Mouse (Mus musculus) left cerebral cortex, adult 11 months (tissue): ENCODE results near the gene 4930519G04Rik.
"Not testable (repeated sequence)": the region's sequence is repeated elsewhere in the genome, so short reads cannot be mapped to it uniquely, and the experiment has no call there.

Source experiments
- DNase-seq: peaks from one replicate; pipeline ENCODE4 v3.0.0; 2022; ENCODE audit warnings: low spot score

4930519G04Rik gene

GRCm38 (mm10) chr5:114853364-114853763 is at the start of gene 4930519G04Rik:
Gene 4930519G04Rik, plus strand, starts transcription at chr5:114853664.
- not testable (repeated sequence) for DNase-seq

- DNase-seq = no peak
Measured at GRCm38 (mm10) chr5:114804335-114804734, 49.1 kb upstream of the 4930519G04Rik start.

- DNase-seq = no peak
Measured at GRCm38 (mm10) chr5:114804958-114805357, 48.5 kb upstream of the 4930519G04Rik start.

GRCm38 (mm10) chr5:114805436-114806350 is 47.8 kb upstream of the 4930519G04Rik start:
- DNase-seq = no peak

- no peak for DNase-seq
Measured at GRCm38 (mm10) chr5:114806636-114807035, 46.8 kb upstream of the 4930519G04Rik start.

GRCm38 (mm10) chr5:114807063-114807462 is 46.4 kb upstream of the 4930519G04Rik start:
- no peak for DNase-seq

GRCm38 (mm10) chr5:114807468-114807867 is 46.0 kb upstream of the 4930519G04Rik start:
- DNase-seq = no peak

- DNase-seq = no peak
Measured at GRCm38 (mm10) chr5:114807893-114808292, 45.6 kb upstream of the 4930519G04Rik start.

GRCm38 (mm10) chr5:114808385-114808784 is 45.1 kb upstream of the 4930519G04Rik start:
- DNase-seq = no peak

GRCm38 (mm10) chr5:114809181-114809756 is 44.2 kb upstream of the 4930519G04Rik start:
- DNase-seq = no peak

- DNase-seq = no peak
Measured at GRCm38 (mm10) chr5:114809826-114810225, 43.6 kb upstream of the 4930519G04Rik start.

- DNase-seq = peak; percentile 80
Measured at GRCm38 (mm10) chr5:114813525-114814181, 39.8 kb upstream of the 4930519G04Rik start.

GRCm38 (mm10) chr5:114816599-114816998 is 36.9 kb upstream of the 4930519G04Rik start:
- no peak for DNase-seq

- DNase-seq = no peak
Measured at GRCm38 (mm10) chr5:114818124-114818523, 35.3 kb upstream of the 4930519G04Rik start.

GRCm38 (mm10) chr5:114822796-114823688 is 30.4 kb upstream of the 4930519G04Rik start, which contains the start of gene 1500011B03Rik:
Gene 1500011B03Rik, minus strand, starts transcription at chr5:114823468.
- DNase-seq = peak; percentile 50

- DNase-seq = no peak
Measured at GRCm38 (mm10) chr5:114824197-114824596, 29.3 kb upstream of the 4930519G04Rik start.

- no peak for DNase-seq
Measured at GRCm38 (mm10) chr5:114825978-114826691, 27.3 kb upstream of the 4930519G04Rik start.

- no peak for DNase-seq
Measured at GRCm38 (mm10) chr5:114827427-114827826, 26.0 kb upstream of the 4930519G04Rik start.

GRCm38 (mm10) chr5:114829740-114830139 is 23.7 kb upstream of the 4930519G04Rik start:
- DNase-seq = no peak

- DNase-seq = no peak
Measured at GRCm38 (mm10) chr5:114836886-114837285, 16.6 kb upstream of the 4930519G04Rik start.

GRCm38 (mm10) chr5:114840481-114840880 is 13.0 kb upstream of the 4930519G04Rik start:
- DNase-seq = not testable (repeated sequence)
